Mouse (Mus musculus) hindbrain, postnatal 0 days (tissue): ENCODE results near the gene Krt42. TPM values are rescaled to one million over a fixed set of nuclear protein-coding genes. Genes with fewer than 3 reads are reported as not detected.

Experiments
- ATAC-seq: fragments of 200-750 bp; cut with Nextera tagmentation; 2 replicates; pipeline ENCODE4 v1.8.0; 2017; ENCODE audit warnings: mild to moderate bottlenecking, moderate TSS enrichment, moderate library complexity
- DNase-seq: peaks from one replicate; pipeline ENCODE4 v3.0.0-alpha.2; 2015; ENCODE audit warnings: low spot score
- H3K27ac ChIP-seq: fragments of 300-500 bp; sonication (generic); 2 replicates; pipeline ENCODE4 v1.5.1; 2014; ENCODE audit warnings: mild to moderate bottlenecking
- H3K27me3 ChIP-seq: fragments of 300-500 bp; sonication (generic); 2 replicates; pipeline ENCODE4 v1.6.1; 2014; ENCODE audit warnings: low read length, mixed read lengths; ENCODE audit not compliant: insufficient read depth
- H3K36me3 ChIP-seq: fragments of 300-500 bp; sonication (generic); 2 replicates; pipeline ENCODE4 v1.6.1; 2014; ENCODE audit warnings: low read length, mixed read lengths; ENCODE audit not compliant: insufficient read depth
- H3K4me1 ChIP-seq: fragments of 300-500 bp; sonication (generic); 2 replicates; pipeline ENCODE4 v1.6.1; 2014; ENCODE audit warnings: antibody characterized with exemption, low read length, mixed read lengths; ENCODE audit not compliant: insufficient read depth
- H3K4me2 ChIP-seq: fragments of 300-500 bp; sonication (generic); 2 replicates; pipeline ENCODE4 v1.6.1; 2014; ENCODE audit warnings: low read depth, mild to moderate bottlenecking, low read length, moderate library complexity, mixed read lengths
- H3K4me3 ChIP-seq: fragments of 300-500 bp; sonication (generic); 2 replicates; pipeline ENCODE4 v1.5.1; 2014; ENCODE audit warnings: low read length
- H3K9ac ChIP-seq: fragments of 300-500 bp; sonication (generic); replicated peaks from 2 replicates; pipeline ENCODE4 v1.6.1; 2014; ENCODE audit warnings: mild to moderate bottlenecking, low read length, moderate library complexity, mixed read lengths
- H3K9me3 ChIP-seq: fragments of 300-500 bp; sonication (generic); 2 replicates; pipeline ENCODE4 v1.6.1; 2016; ENCODE audit warnings: low read length, mixed read lengths
- CTCF ChIP-seq: IDR thresholded peaks from 2 replicates; pipeline ENCODE4 v1.5.1; 2016; ENCODE audit warnings: antibody characterized with exemption, control low read depth, low read depth
- WGBS: fragments of 180-500 bp; shearing (Covaris S2); extraction: QIAGEN DNeasy Blood & Tissue Kit; methylation state at CpG from one replicate; pipeline ENCODE4 v1.1.7; 2014; 5-methylcytosine and 5-hydroxymethylcytosine counted together
- polyA plus RNA-seq: library from polyadenylated mRNA; unstranded; fragments of >200 nt; fragmentation: Nextera tagmentation; extraction: Ambion mirVana; gene quantifications from 2 replicates; pipeline ENCODE4 v1.2.1, GENCODE M21; 2015
- total RNA-seq: library from RNA; depleted of rRNA; stranded (reverse); fragments of >200 nt; gene quantifications from 2 replicates; pipeline ENCODE4 v1.2.3, GENCODE M21; 2014

The Krt42 gene
- total and polyA plus RNA-seq, 2 experiments from 2014 or later, result not detected

- H3K4me3 ChIP-seq, result no peak overlapping the region
- H3K4me2 ChIP-seq, result no peak overlapping the region
- H3K27me3 ChIP-seq, result no peaks in the 10 kb centered on the region
- DNase-seq (no peak), ATAC-seq (no peak)
- H3K9ac ChIP-seq, result no peak overlapping the region
- 26% methylated on average over 13 of the region's 13 CpGs for WGBS
- no peaks in the 10 kb centered on the region for H3K4me1 ChIP-seq
- H3K27ac ChIP-seq, result no peak overlapping the region
- no peaks in the 10 kb centered on the region for H3K36me3 ChIP-seq
- no peaks in the 10 kb centered on the region for H3K9me3 ChIP-seq
- no peak for TF ChIP-seq CTCF
These were observed 7.4 kb downstream of the Krt42 start for GRCm38 (mm10) chr11:100262058-100262980.

GRCm38 (mm10) chr11:100261235-100261605, 8.5 kb downstream of the Krt42 start:
- Histone ChIP-seq H3K4me2 (no peak overlapping the region), H3K27ac (no peak overlapping the region), H3K9ac (no peak overlapping the region), H3K4me1 (no peaks in the 10 kb centered on the region), H3K9me3 (no peaks in the 10 kb centered on the region), H3K27me3 (no peaks in the 10 kb centered on the region), H3K4me3 (no peak overlapping the region), H3K36me3 (no peaks in the 10 kb centered on the region)
- DNase-seq (no peak), ATAC-seq (no peak)
- WGBS, result 82% methylated on average over 9 of the region's 9 CpGs
- TF ChIP-seq CTCF, result no peak

GRCm38 (mm10) chr11:100260514-100261234, 9.0 kb downstream of the Krt42 start, which contains the start of gene Krt17:
Gene Krt17, minus strand, starts transcription at chr11:100261029.
- Histone ChIP-seq H3K27me3 (no peaks in the 10 kb centered on the region), H3K4me2 (no peak within 1 kb of the TSS), H3K4me3 (no peak within 1 kb of the TSS), H3K9me3 (no peaks in the 10 kb centered on the region), H3K27ac (no peak within 1 kb of the TSS), H3K36me3 (no peaks in the 10 kb centered on the region), H3K9ac (no peak within 1 kb of the TSS), H3K4me1 (no peaks in the 10 kb centered on the region)
- no peak for TF ChIP-seq CTCF
- no peak for DNase-seq
- WGBS, result 89% methylated on average over 21 of the region's 21 CpGs
- ATAC-seq, result no peak

GRCm38 (mm10) chr11:100259079-100259478, 10.6 kb downstream of the Krt42 start:
- H3K4me1 ChIP-seq, result no peaks in the 10 kb centered on the region
- H3K27ac ChIP-seq, result no peak overlapping the region
- no peaks in the 10 kb centered on the region for H3K9me3 ChIP-seq
- no peak for DNase-seq
- TF ChIP-seq CTCF, result no peak
- no peak overlapping the region for H3K4me3 ChIP-seq
- no peaks in the 10 kb centered on the region for H3K27me3 ChIP-seq
- H3K36me3 ChIP-seq, result no peaks in the 10 kb centered on the region
- H3K4me2 ChIP-seq, result no peak overlapping the region
- H3K9ac ChIP-seq, result no peak overlapping the region
- no peak for ATAC-seq
- WGBS, result 93% methylated on average over 9 of the region's 9 CpGs

GRCm38 (mm10) chr11:100257967-100258366, 11.7 kb downstream of the Krt42 start:
- no peak for DNase-seq
- TF ChIP-seq CTCF, result no peak
- 89% methylated on average over 1 of the region's 1 CpGs for WGBS
- Histone ChIP-seq H3K4me2 (no peak overlapping the region), H3K27me3 (no peaks in the 10 kb centered on the region), H3K9ac (no peak overlapping the region), H3K36me3 (no peaks in the 10 kb centered on the region), H3K9me3 (no peaks in the 10 kb centered on the region), H3K27ac (no peak overlapping the region), H3K4me3 (no peak overlapping the region), H3K4me1 (no peaks in the 10 kb centered on the region)
- no peak for ATAC-seq

GRCm38 (mm10) chr11:100255514-100255913, 14.2 kb downstream of the Krt42 start:
- Histone ChIP-seq H3K27me3 (no peaks in the 10 kb centered on the region), H3K4me3 (no peak overlapping the region), H3K4me2 (no peak overlapping the region), H3K9me3 (no peaks in the 10 kb centered on the region), H3K36me3 (no peaks in the 10 kb centered on the region), H3K4me1 (no peaks in the 10 kb centered on the region), H3K27ac (no peak overlapping the region), H3K9ac (no peak overlapping the region)
- WGBS, result 96% methylated on average over 6 of the region's 6 CpGs
- ATAC-seq (no peak), DNase-seq (no peak)
- TF ChIP-seq CTCF, result no peak
